Comparison of ENCODE assay signal across 23 mouse cellular contexts in genomic region chr1:59901082-59901876, GRCm38 (mm10). TPM values are rescaled to one million over a fixed set of nuclear protein-coding genes. Genes with fewer than 3 reads are reported as not detected.
DNase-seq lines count a peak whose midpoint lies in the region; ATAC-seq and TF ChIP-seq lines count a peak whose summit lies in the region.
"Had no signal": no experiment of that assay in that cellular context is flagged by ENCODE, and none has a peak within 500 bp of the region (broad histone marks: within the 10 kb centered on the region; RNA-seq: fewer than 3 reads in every experiment).

No protein-coding gene starts in this region.

- H3K4me1 ChIP-seq in heart, adult 2 months (ENCODE audit: control insufficient read depth, insufficient read depth, low read length): peaks cover 13% of the 10 kb centered on the region
- H3K4me1 ChIP-seq in lung, postnatal 0 days (ENCODE audit: insufficient read depth, low read depth, low read length): no peaks in the 10 kb centered on the region
- H3K4me1 ChIP-seq in liver, embryonic 12.5 days: peaks cover 89% of the 10 kb centered on the region
- H3K4me1 ChIP-seq: forebrain, embryonic 13.5 days; limb, embryonic 10.5 days; limb, embryonic 15.5 days; midbrain, embryonic 13.5 days had no signal

- H3K79me2 ChIP-seq in heart, adult 2 months (replicated peaks; ENCODE audit: control insufficient read depth, insufficient read depth, low read length): no peaks in the 10 kb centered on the region

- no peak for DNase-seq in heart, adult 2 months
- DNase-seq in heart, postnatal 14 days: no peak
- DNase-seq in lung, postnatal 0 days (ENCODE audit: low spot score): no peak
- no peak for DNase-seq in lung, postnatal 10 days
- DNase-seq in thymus, adult 18-20 months: no peak
- no peak for DNase-seq in left cerebral cortex, adult 8-10 months (ENCODE audit: low spot score in 2 of 2)
- DNase-seq in right cerebral cortex, adult 2 months (ENCODE audit: low spot score in 2 of 2): no peak
- DNase-seq: adrenal gland, postnatal 14 days; cerebellum, adult 2 months; cerebellum, postnatal 14 days; kidney, postnatal 4 days; right cerebral cortex, postnatal 14 days; thymus, postnatal 14 days had no signal

- 87% methylated on average over 5 of the region's 5 CpGs for WGBS in heart, adult 2 months
- WGBS in lung, postnatal 0 days: 85% methylated on average over 5 of the region's 5 CpGs
- WGBS in liver, embryonic 12.5 days (ENCODE audit: insufficient replicate concordance): 37% methylated on average over 5 of the region's 5 CpGs

- H3K9me3 ChIP-seq in lung, postnatal 0 days (ENCODE audit: low read length): no peaks in the 10 kb centered on the region
- no peaks in the 10 kb centered on the region for H3K9me3 ChIP-seq in liver, embryonic 12.5 days (replicated peaks)
- H3K9me3 ChIP-seq: forebrain, embryonic 13.5 days; heart, embryonic 15.5 days; limb, embryonic 10.5 days; limb, embryonic 15.5 days; midbrain, embryonic 13.5 days had no signal

- H3K9ac ChIP-seq in heart, adult 2 months (ENCODE audit: low read depth, low read length): no peak overlapping the region
- H3K9ac ChIP-seq in lung, postnatal 0 days (replicated peaks; ENCODE audit: low read depth): no peak overlapping the region
- 0 out of 2 replicates have a peak overlapping the region, but pooled peaks have one; percentile 3 for H3K9ac ChIP-seq in liver, embryonic 12.5 days
- H3K9ac ChIP-seq: forebrain, embryonic 13.5 days; heart, embryonic 15.5 days; hindbrain, embryonic 14.5 days; limb, embryonic 15.5 days; midbrain, embryonic 13.5 days had no signal

- intact Hi-C loops in heart, adult 2 months (cut with DNase I): no loop called here
- intact Hi-C loops in heart, postnatal 14 days (cut with DNase I): no loop called here

- H3K27me3 ChIP-seq in heart, adult 2 months (ENCODE audit: control insufficient read depth, insufficient read depth, low read length): no peaks in the 10 kb centered on the region
- H3K27me3 ChIP-seq in lung, postnatal 0 days (replicated peaks; ENCODE audit: insufficient read depth, low read length): no peaks in the 10 kb centered on the region
- no peaks in the 10 kb centered on the region for H3K27me3 ChIP-seq in liver, embryonic 12.5 days (replicated peaks)
- H3K27me3 ChIP-seq: forebrain, embryonic 13.5 days; heart, embryonic 15.5 days; limb, embryonic 15.5 days; midbrain, embryonic 13.5 days had no signal

- no peak for TF ChIP-seq CTCF in heart, adult 2 months (IDR thresholded peaks at IDR 0.05)
- TF ChIP-seq CTCF in lung, postnatal 0 days (IDR thresholded peaks at IDR 0.05): no peak

- no peak for TF ChIP-seq POLR2A in heart, adult 2 months (IDR thresholded peaks at IDR 0.05; ENCODE audit: insufficient read depth, low read depth, low read length)

- H3K4me3 ChIP-seq in heart, adult 2 months: no peak overlapping the region
- H3K4me3 ChIP-seq in lung, postnatal 0 days (ENCODE audit: low read depth, low read length): no peak overlapping the region
- no peak overlapping the region for H3K4me3 ChIP-seq in liver, embryonic 12.5 days
- H3K4me3 ChIP-seq: forebrain, embryonic 13.5 days; heart, embryonic 15.5 days; limb, embryonic 10.5 days; limb, embryonic 15.5 days; midbrain, embryonic 13.5 days had no signal

- H3K4me2 ChIP-seq in lung, postnatal 0 days (replicated peaks; ENCODE audit: low read depth, low read length): no peak overlapping the region
- peak overlapping the region; percentile 36 for H3K4me2 ChIP-seq in liver, embryonic 12.5 days
- H3K4me2 ChIP-seq: forebrain, embryonic 13.5 days; heart, embryonic 15.5 days; hindbrain, embryonic 14.5 days; limb, embryonic 15.5 days; midbrain, embryonic 13.5 days had no signal

- peaks cover 2% of the 10 kb centered on the region; the same call in 1 of the 2 replicates for H3K36me3 ChIP-seq in heart, adult 2 months (ENCODE audit: control insufficient read depth, insufficient read depth, low read length)
- H3K36me3 ChIP-seq in lung, postnatal 0 days (ENCODE audit: insufficient read depth, low read length): no peaks in the 10 kb centered on the region
- H3K36me3 ChIP-seq in liver, embryonic 12.5 days: no peaks in the 10 kb centered on the region
- H3K36me3 ChIP-seq: heart, embryonic 15.5 days; limb, embryonic 10.5 days; limb, embryonic 15.5 days; midbrain, embryonic 13.5 days had no signal

- peak overlapping the region; percentile 86 for H3K27ac ChIP-seq in heart, adult 2 months
- H3K27ac ChIP-seq in lung, postnatal 0 days (ENCODE audit: low read length): 0 out of 2 replicates have a peak overlapping the region, but pooled peaks have one; percentile 23
- peak overlapping the region; percentile 67 for H3K27ac ChIP-seq in liver, embryonic 12.5 days
- H3K27ac ChIP-seq: forebrain, embryonic 13.5 days; hindbrain, embryonic 14.5 days; kidney, postnatal 0 days; limb, embryonic 10.5 days; limb, embryonic 15.5 days; macrophage; midbrain, embryonic 13.5 days had no signal

- ATAC-seq in lung, postnatal 0 days: no peak
- ATAC-seq in liver, embryonic 12.5 days: peak; percentile 78
- ATAC-seq: forebrain, embryonic 13.5 days; intestine, postnatal 0 days; midbrain, embryonic 13.5 days had no signal

- no peak for TF ChIP-seq EP300 in heart, adult 2 months (IDR thresholded peaks at IDR 0.05; ENCODE audit: insufficient read depth, low read depth, low read length)
- TF ChIP-seq EP300 in lung, postnatal 0 days (IDR thresholded peaks at IDR 0.05): no peak

RNA-seq across cellular contexts. Expression of gene Fam117b, which starts 11.5 kb away (rescaled TPM):
- total RNA-seq in heart, adult 2 months (2021): 10 to 100 TPM; 10.6 to 24.6 TPM
- 5.2 and 6.1 TPM in 2 replicates for polyA plus RNA-seq in heart, adult 2 months (2012; rRNA removed)
- total RNA-seq in heart, postnatal 14 days (2021): 10 to 100 TPM; 29.3 to 30.3 TPM
- 12.5 and 12.7 TPM in 2 replicates for polyA plus RNA-seq in lung, postnatal 0 days (2015; fragmentation: Nextera tagmentation; extraction: Ambion mirVana)
- 7.6 TPM in 2 replicates for polyA plus RNA-seq in liver, embryonic 12.5 days (2016; fragmentation: Nextera tagmentation; extraction: Ambion mirVana)
- total RNA-seq in left cerebral cortex, adult 8-10 months (2022): 10 to 100 TPM; 54.9 to 60.2 (median 57.9) TPM

Comparison
In these comparisons a context has a peak if more than half of its experiments do, and no peak if none do; other contexts are left out.
1. H3K27ac ChIP-seq: peak in every context shown above with its lines; median percentile 86 in heart, adult 2 months; 67 in liver, embryonic 12.5 days; 23 in lung, postnatal 0 days.